Mouse (Mus musculus): ENCODE measurements around the gene Arhgap35.

Arhgap35 gene

GRCm38 (mm10) chr7:16519310-16519709 lies 95.5 kb downstream of the Arhgap35 start:
- DNase-seq (ENCODE audit: low read depth) = no peak

DNA sequence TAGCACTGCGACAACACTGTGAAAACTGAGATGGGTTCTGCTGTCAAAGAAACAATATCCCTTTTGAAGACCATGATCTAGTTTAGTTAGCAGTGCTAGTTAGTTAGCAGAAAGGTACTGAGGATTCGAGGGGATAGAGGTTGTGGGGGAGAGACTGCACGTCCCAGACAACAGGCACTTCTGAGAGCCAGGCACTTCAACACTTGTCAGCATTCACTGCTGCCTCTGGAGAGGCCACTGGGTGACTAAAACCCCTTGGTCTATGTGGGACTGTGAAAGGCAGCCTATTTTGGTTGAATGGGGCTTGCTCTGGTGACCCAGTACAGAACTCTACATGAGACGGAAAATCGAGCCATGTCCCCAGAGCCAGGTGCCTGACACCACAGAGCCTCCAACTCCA lies 97.6 kb downstream of the Arhgap35 start:
- no peak for DNase-seq (ENCODE audit: low read depth)

DNA sequence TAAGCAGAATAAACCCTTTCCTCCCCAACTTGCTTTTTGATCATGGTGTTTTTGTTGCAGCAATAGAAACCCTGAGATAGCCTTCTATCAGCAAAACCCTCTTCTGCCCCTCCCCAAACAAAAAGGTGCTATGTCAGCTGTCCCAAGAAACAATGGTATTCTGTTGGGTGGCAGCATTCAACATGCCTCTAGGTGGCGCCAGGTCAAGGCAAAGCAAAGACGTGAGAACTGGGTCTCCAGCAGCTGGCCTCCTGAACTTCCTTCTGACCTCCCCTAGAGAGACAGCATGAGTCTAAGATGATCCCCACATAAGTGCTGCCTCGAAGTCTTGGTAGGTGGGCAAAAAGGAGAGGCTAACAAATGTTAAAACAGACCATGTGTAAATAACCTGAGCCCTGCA lies 107.5 kb downstream of the Arhgap35 start:
- DNase-seq (ENCODE audit: low read depth) = peak; percentile 70

GRCm38 (mm10) chr7:16505226-16505593 lies 109.6 kb downstream of the Arhgap35 start:
- no peak for DNase-seq (ENCODE audit: low read depth)

DNA sequence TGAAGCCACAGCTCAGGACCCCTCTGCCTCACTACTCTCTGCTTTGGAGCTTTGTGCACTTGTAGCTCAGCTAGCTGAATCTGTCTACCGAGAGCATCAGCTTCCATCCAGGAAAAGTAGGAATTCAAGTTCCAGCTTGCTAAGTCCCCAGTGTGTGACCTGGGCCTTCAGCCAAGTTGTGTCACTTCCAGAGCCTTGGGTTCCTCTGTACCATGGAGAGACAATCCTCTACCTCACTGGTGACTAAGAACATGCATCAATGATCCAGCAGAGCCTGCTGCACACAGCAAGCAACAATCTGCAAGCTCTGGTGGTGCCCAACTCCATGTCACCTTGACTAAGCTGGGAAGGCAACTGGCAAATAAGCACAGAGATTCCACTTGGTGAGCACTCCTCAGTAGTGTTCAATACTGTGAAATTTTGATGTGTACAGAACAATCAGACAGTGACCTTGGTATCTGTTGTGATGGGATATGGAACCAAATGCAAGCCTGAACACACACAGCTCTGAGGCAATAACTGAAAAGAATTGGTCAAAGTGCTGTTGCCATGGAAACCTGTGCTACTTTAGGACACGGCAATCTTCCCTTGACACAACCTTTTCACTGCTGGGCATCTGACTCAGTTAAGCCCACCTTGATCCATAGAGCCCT lies 110.1 kb downstream of the Arhgap35 start:
- DNase-seq (ENCODE audit: low read depth) = no peak

- DNase-seq (ENCODE audit: low read depth) = no peak
Measured at GRCm38 (mm10) chr7:16501571-16501970, 113.2 kb downstream of the Arhgap35 start.

- no peak for DNase-seq (ENCODE audit: low read depth)
Measured at GRCm38 (mm10) chr7:16499671-16500104, 115.1 kb downstream of the Arhgap35 start.

GRCm38 (mm10) chr7:16496260-16496659 lies 118.5 kb downstream of the Arhgap35 start:
- no peak for DNase-seq (ENCODE audit: low read depth)

- DNase-seq (ENCODE audit: low read depth) = peak; percentile 65
Measured at GRCm38 (mm10) chr7:16493361-16493760, 121.4 kb downstream of the Arhgap35 start.

- DNase-seq (ENCODE audit: low read depth) = no peak
Measured at GRCm38 (mm10) chr7:16492211-16492610, 122.6 kb downstream of the Arhgap35 start.

DNA sequence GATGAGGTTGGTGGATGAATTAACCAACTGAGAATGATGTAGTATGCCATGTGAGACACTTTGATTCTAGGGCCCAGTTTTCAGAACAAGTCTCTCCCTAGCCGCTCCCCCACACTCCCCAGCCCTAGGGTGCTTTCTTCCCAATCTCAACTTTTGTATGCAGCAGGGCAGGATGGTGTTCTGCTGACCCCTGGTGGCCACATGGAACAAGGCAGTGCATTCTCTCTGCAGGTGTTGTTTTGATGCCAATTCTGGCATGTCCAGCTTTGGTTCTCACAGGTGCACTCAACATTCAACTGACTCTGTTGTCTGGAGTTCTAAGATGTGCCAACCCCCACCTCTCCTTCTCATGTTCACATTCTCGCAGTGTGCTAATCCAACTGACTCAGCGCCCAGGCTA lies 123.0 kb downstream of the Arhgap35 start:
- peak; percentile 82 for DNase-seq (ENCODE audit: low read depth)

DNA sequence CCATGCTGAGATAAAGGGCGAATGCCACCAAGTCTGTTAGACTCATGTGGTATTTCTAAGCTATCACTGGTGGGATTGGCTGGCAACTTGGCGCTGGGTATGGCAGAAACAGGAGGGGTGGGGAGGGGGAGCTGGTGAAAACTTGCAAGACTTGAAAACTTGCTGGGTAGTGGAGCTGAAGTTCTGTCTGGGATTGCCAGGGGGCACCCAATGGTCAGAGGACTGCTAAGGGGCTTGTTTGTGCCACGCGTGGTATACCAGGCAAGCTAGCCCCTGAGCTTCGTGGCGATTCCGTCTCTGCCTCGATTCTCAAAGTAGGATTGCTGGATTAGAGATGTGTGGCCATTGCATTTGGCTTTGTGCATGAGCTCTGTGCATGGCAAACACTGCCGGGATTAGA lies 124.8 kb downstream of the Arhgap35 start:
- no peak for DNase-seq (ENCODE audit: low read depth)

DNA sequence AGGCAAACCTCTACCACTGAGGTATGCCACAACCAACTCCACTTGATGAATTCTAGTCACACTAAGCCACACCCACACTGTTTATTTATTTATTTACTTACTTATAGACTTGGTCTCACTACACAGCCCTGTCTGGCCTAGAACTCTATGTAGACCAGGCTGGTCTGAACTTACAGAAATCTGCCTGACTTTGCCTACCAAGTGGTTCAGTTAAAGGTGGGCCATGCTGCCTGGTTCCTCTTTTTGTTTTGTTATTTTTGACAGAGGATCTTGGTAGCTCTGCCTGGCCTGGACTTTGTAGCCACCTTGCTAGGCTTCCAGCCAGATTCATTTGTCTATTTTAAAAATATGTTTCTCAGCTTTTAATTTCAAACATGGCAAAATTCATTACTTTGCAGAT lies 126.0 kb downstream of the Arhgap35 start:
- DNase-seq (ENCODE audit: low read depth) = no peak

DNA sequence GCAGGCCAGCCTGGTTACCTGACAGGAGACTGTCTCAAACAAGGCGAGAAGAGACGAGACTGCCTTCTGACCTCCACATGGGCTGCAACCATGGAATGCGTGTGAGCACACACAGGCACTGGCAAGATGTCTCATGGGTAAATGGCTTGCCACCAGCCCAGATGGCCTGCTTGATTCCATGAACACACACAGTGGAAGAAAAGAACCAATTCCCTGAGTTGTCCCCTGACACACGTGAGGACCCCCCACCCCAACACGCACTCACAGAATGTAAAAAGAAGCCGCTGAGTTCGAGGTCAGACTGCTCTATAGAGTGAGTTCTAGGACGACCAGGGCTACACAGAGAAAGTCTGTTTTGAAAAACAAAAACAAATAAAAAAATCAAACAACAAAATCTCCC lies 137.2 kb downstream of the Arhgap35 start, which contains the start of gene Npas1:
Gene Npas1, minus strand, starts transcription at position 101 of the 400 bp plus-strand sequence.
- no peak for DNase-seq (ENCODE audit: low read depth)

GRCm38 (mm10) chr7:16476600-16476989 lies 138.2 kb downstream of the Arhgap35 start:
- no peak for DNase-seq (ENCODE audit: low read depth)

DNA sequence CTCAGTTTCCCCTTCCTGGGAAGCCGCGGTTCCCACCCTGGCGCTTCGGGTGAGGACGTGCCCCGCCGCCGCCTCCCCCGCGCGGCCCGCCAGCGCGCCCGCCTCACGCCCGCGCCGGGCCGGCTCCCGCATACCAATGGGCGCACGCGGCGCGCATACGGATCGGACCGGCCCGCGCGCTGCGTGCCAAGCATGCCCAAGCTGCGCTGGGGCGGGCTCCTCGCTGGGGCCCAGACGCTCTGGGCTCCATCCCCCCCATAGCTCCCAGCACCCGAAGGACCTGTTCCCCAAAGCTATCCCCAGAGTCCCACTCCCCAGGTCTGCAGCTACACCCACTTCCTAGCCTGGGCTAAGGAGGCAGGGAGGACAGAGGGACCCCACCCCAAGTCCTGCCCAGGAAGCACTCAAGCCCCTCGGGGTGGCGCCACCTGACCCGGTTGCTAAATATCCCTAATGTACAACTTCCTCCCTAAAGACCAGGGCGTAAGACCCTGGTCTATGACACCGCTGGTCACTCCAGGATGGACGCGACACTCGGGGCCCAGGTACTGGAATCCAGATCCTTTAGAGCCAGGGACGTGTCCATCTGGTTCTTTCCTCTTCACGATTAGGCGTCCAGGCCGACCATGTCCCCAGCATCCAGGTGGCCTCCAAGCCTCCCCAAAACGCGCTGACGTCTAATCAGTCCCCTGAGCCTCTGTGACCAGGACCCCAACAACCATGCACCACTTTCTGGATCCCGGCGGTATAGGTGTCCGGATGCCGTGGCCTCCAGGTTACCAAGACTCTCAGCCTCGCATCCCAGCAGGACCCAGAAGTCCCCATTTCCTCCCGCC lies 138.8 kb downstream of the Arhgap35 start:
- no peak for DNase-seq (ENCODE audit: low read depth)

DNA sequence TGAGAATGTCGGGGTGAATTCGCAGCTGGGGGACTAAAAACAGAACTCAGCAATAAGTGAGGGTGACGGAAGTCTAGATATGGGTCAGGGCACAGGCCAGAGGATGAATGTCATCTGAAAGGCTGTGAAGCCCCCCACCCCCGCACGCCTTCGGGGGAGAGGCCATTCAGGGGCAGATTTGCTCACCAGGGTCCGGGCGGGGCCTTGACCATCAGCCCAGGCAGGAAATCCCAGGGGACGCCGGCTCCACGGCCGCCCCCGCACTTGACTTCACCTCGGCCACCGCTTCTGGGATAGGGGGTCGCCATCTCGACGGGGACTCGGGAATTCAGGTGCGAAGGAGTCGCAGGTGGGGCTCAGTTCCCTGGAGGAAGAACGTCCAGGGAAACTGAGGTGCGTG lies 139.5 kb downstream of the Arhgap35 start:
- no peak for DNase-seq (ENCODE audit: low read depth)

DNA sequence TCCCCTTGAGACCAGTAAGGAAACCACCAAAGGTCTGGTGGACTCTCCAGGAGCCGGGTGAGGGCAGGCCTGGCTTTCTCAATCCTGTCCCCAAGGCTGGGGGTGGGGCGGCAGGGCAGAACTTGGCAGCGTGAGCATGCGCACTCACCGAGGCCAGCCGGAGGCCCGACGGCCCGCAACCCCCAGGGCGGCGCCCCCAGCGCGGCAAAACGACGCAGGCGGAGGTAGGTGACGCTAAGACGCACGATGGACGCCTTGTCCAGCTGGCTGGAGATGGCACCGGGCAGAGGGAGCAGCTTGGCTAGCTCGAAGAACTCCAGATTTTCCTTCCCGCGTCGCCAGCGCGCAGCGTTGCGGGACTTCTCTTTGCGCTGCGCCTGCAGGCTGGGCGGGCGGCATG lies 140.3 kb downstream of the Arhgap35 start:
- DNase-seq (ENCODE audit: low read depth) = no peak

DNA sequence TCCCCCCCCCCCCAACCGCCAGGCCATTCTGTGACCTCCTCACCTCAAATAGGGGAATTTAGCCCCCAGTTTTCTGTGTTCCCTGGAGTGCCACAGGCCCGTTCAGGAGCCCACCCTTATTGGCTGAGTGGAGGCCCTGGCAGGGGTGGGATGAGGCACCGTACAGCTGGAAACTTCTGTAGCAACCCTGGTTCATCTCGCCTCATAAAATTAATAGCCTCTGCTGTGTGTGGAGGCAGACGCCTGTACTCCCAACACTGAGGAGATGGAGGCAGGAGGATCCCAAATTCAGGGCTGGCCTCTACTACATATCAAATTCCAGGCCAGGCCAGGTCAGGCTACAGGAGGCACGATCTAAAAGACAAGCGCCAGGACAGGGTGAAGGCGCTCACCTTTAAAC lies 140.9 kb downstream of the Arhgap35 start:
- DNase-seq (ENCODE audit: low read depth) = no peak

DNA sequence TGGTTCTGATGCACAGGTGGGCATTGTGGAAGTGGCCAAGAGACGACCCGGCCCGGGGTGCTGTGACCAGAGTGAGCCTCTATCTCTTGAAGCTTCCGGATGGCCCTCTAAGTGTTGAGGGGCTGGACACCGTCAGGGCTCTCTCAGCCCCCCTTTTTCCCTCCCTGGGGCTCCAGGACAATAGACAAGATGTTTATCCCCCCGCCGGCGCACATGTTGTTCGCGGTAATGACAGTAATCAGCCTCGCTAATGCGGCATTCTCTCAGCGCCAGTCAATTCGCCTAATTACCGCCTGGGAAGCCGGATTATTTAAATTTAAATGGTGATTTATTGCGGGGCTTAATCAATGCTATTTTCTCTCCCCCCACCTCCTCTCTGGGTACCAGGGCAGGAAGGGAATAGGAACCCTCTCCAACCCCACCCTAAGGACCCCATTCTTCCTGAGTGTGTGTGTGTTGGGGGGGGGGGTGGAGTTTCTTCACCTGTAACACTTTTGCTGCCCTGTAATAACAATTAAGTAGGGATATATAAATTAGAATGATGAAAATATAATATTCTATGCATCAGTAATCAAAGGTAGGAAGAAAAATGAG lies 142.6 kb downstream of the Arhgap35 start:
- DNase-seq (ENCODE audit: low read depth) = no peak

- peak; percentile 41 for DNase-seq (ENCODE audit: low read depth)
Measured at GRCm38 (mm10) chr7:16471549-16471948, 143.2 kb downstream of the Arhgap35 start.

GRCm38 (mm10) chr7:16468115-16468514 lies 146.7 kb downstream of the Arhgap35 start:
- no peak for DNase-seq (ENCODE audit: low read depth)

- DNase-seq (ENCODE audit: low read depth) = peak; percentile 71
Measured at GRCm38 (mm10) chr7:16466565-16466964, 148.2 kb downstream of the Arhgap35 start.

Measured in naive thymus-derived CD4-positive, alpha-beta T cell, adult 2 months (primary cell).